8 mouse cellular contexts compared by ENCODE assay signal in the genomic region with DNA sequence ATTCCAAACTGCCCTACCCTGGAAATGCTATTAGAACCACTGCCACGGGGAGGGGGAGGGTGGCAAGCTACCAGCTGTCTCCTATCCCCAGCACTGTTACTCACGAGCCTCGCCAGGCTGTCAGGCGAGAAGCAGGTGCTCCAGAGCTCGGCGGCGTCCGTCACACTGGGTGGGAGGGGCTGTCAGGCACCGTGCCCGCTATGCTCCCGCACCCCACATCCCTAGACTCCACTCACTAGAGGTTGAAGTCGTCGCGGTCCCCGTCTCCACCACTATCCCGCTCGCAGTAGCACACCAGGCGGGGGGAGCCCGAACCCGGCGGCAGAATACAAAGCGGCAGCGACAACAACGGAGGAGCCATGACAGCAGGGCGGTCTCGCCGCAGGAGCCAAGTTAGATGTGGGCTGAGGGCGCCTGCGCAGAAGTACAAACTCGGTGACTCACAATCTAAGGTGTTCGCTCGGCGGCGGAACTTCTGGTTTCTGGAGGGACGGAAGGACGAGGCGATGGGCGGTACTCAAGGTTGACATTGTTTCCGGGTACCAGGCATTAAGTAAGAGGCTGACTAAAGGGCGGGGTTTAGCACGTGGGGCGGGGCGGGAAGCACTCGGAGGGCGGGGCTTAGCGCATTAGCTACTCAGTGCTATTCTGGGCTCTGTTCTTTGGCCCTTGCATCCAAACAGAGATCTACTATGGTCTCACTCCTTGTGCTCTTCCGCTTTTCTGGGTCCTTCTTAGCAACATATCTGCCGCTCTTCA. TPM values are rescaled to one million over a fixed set of nuclear protein-coding genes. Genes with fewer than 3 reads are reported as not detected.
DNase-seq lines count a peak whose midpoint lies in the region; ATAC-seq and TF ChIP-seq lines count a peak whose summit lies in the region.

A gene (minus strand): TSS at position 544 of the 759 bp plus-strand sequence.

- no peak for TF ChIP-seq CTCF in cortical plate, adult 2 months (IDR thresholded peaks at IDR 0.05; ENCODE audit: extremely low read depth, insufficient read depth, low read length)

- no peaks in the 10 kb centered on the region for H3K9me3 ChIP-seq in megakaryocyte, embryonic 14.5 days

- peak within 1 kb of the TSS; percentile 82 for H3K4me3 ChIP-seq in cortical plate, adult 2 months (ENCODE audit: insufficient read depth, low read length)
- peak within 1 kb of the TSS; percentile 99 for H3K4me3 ChIP-seq in megakaryocyte, embryonic 14.5 days (replicated peaks)

- peak; percentile 83 to 93 for DNase-seq in gastrocnemius, adult 8-10 months (ENCODE audit: low spot score in 2 of 2)
- peak; percentile 58 for DNase-seq in hindlimb bud, embryonic 11.5 days (ENCODE audit: extremely low spot score, low read depth, low spot score)
- DNase-seq in left cerebral cortex, adult 8-10 months (ENCODE audit: low spot score in 2 of 2), result peak; percentile 86 to 95
- peak; percentile 96 to 97 for DNase-seq in right cerebral cortex, postnatal 10 days (ENCODE audit: low spot score in 2 of 2)
- DNase-seq in urinary bladder, postnatal 25 days (ENCODE audit: low spot score), result peak; percentile 81

- ATAC-seq in activated CD4-positive, CD25-positive, alpha-beta regulatory T cell, adult 4 months, result peak; percentile 84

- H3K4me1 ChIP-seq in cortical plate, adult 2 months (ENCODE audit: control insufficient read depth, insufficient read depth, low read length), result peaks cover 5% of the 10 kb centered on the region
- peaks cover 64% of the 10 kb centered on the region for H3K4me1 ChIP-seq in megakaryocyte, embryonic 14.5 days

- peaks cover 33% of the 10 kb centered on the region for H3K36me3 ChIP-seq in megakaryocyte, embryonic 14.5 days (replicated peaks; ENCODE audit: low read length)

- peak; percentile 84; the same call in 1 of the 2 replicates for TF ChIP-seq POLR2A in cortical plate, adult 2 months (IDR thresholded peaks at IDR 0.05; ENCODE audit: extremely low read depth, insufficient read depth, low read length)

- H3K27ac ChIP-seq in cortical plate, adult 2 months (ENCODE audit: insufficient read depth, low read length), result peak within 1 kb of the TSS; percentile 80

- H3K27me3 ChIP-seq in megakaryocyte, embryonic 14.5 days (replicated peaks), result peaks cover 3% of the 10 kb centered on the region

RNA-seq across cellular contexts. Expression of the gene that starts here (rescaled TPM):
- 10 to 100 TPM; 72.8 to 74.8 TPM for polyA plus RNA-seq in activated CD4-positive, CD25-positive, alpha-beta regulatory T cell, adult 4 months (2017; shearing (Covaris generic))
- 137 TPM in 2 replicates for polyA plus RNA-seq in cortical plate, adult 2 months (2012; rRNA removed)
- total RNA-seq in gastrocnemius, adult 8-10 months (2022), result 10 to 100 TPM; 11.2 to 15.0 (median 14.9) TPM
- total RNA-seq in left cerebral cortex, adult 8-10 months (2022), result 10 to 100 TPM; 67.2 to 88.0 (median 78.1) TPM
- polyA plus RNA-seq in megakaryocyte, embryonic 14.5 days (2012; ENCODE audit: insufficient read depth, low replicate concordance), result 51.1 and 52.3 TPM in 2 replicates

Comparison
In these comparisons a context has a peak if more than half of its experiments do, and no peak if none do; other contexts are left out.
1. Peak in every context shown above with its lines: DNase-seq, ATAC-seq, H3K4me3 ChIP-seq and H3K27ac ChIP-seq.
2. RNA of the gene that starts here (total RNA-seq): 67.2 to 88.0 TPM in left cerebral cortex, adult 8-10 months; 11.2 to 15.0 TPM in gastrocnemius, adult 8-10 months; every median in the first group is over 4 times any median in the second.